Mouse (Mus musculus) intestine, embryonic 16.5 days (tissue): ENCODE measurements at regions not wholly inside any gene's neighbourhood (a gene's known extent, or its start where the extent isn't known, plus 50 kb on each side); places are given as distances from the start of the nearest gene placed in this dataset.

Experiments
- ATAC-seq: fragments of 200-750 bp; cut with Nextera tagmentation; 2 replicates; pipeline ENCODE4 v1.8.0; 2017; ENCODE audit warnings: moderate TSS enrichment, moderate library complexity
- H3K27ac ChIP-seq: fragments of 300-500 bp; sonication (generic); 2 replicates; pipeline ENCODE4 v1.5.1; 2014; ENCODE audit warnings: mild to moderate bottlenecking, low read length
- H3K27me3 ChIP-seq: fragments of 300-500 bp; sonication (generic); replicated peaks from 2 replicates; pipeline ENCODE4 v1.6.1; 2014; ENCODE audit warnings: low read length, control low read depth, mixed read lengths; ENCODE audit not compliant: control insufficient read depth, insufficient read depth
- H3K36me3 ChIP-seq: fragments of 300-500 bp; sonication (generic); 2 replicates; pipeline ENCODE4 v1.6.1; 2014; ENCODE audit warnings: low read length, control low read depth; ENCODE audit not compliant: control insufficient read depth, insufficient read depth
- H3K4me1 ChIP-seq: fragments of 300-500 bp; sonication (generic); 2 replicates; pipeline ENCODE4 v1.6.1; 2014; ENCODE audit warnings: low read length, control low read depth, mixed read lengths; ENCODE audit not compliant: control insufficient read depth, insufficient read depth
- H3K4me2 ChIP-seq: fragments of 300-500 bp; sonication (generic); 2 replicates; pipeline ENCODE4 v1.6.1; 2014; ENCODE audit warnings: low read depth, low read length, control low read depth
- H3K4me3 ChIP-seq: fragments of 300-500 bp; sonication (generic); 2 replicates; pipeline ENCODE4 v1.5.1; 2014; ENCODE audit warnings: mild to moderate bottlenecking, low read length
- H3K9ac ChIP-seq: fragments of 300-500 bp; sonication (generic); 2 replicates; pipeline ENCODE4 v1.6.1; 2014; ENCODE audit warnings: low read depth, low read length
- H3K9me3 ChIP-seq: fragments of 300-500 bp; sonication (generic); 2 replicates; pipeline ENCODE4 v1.6.1; 2016; ENCODE audit warnings: low read length, control low read depth; ENCODE audit not compliant: control insufficient read depth
- WGBS: fragments of 180-500 bp; shearing (Covaris S2); extraction: QIAGEN DNeasy Blood & Tissue Kit; methylation state at CpG from one replicate; pipeline ENCODE4 v1.1.7; 2014; 5-methylcytosine and 5-hydroxymethylcytosine counted together

DNA sequence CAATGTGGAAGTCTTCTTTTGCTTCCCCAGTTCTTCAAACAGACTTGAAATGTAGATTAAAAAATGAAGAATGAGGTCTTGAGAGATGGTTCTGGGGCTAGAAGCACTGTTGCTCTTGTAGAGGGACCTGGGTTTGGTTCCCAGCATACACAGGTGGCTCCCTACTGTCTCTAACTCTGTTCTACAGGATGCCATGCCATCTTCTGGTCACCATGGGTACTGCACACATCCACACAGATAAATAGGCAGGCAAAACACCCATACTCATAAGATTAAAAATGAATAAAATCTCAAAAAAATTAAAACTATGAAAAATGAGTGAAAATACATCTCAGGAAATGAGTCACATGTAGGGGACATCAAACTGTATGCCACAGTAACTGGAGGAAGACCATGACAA, 200.9 kb downstream of the Arrdc4 start:
- Histone ChIP-seq H3K27ac (no peak overlapping the region), H3K36me3 (no peaks in the 10 kb centered on the region), H3K4me1 (no peaks in the 10 kb centered on the region), H3K4me2 (no peak overlapping the region), H3K27me3 (no peaks in the 10 kb centered on the region), H3K9ac (no peak overlapping the region), H3K4me3 (no peak overlapping the region), H3K9me3 (no peaks in the 10 kb centered on the region)
- no peak for ATAC-seq

DNA sequence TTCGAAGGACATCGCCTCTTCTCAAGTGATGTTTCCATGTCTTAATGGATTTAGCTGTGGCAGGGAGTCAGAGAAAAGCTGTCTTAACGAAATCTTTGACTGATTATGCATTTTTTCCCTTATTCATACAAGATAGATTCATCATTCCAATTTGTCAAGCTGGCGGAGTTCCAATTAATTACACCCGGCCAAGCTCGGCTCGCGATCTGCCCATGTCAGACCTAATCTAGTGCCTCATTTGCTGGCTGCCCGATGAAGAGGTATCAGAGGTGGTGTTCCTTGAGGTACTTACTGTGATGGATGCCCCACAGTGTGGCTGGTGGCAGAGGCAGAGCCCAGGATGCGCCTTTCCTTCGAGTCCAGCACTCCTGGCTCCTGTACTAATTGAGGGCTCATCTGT, 204.9 kb downstream of the Arrdc4 start:
- Histone ChIP-seq H3K36me3 (no peaks in the 10 kb centered on the region), H3K4me1 (no peaks in the 10 kb centered on the region), H3K9ac (no peak overlapping the region), H3K27ac (no peak overlapping the region), H3K4me3 (no peak overlapping the region), H3K4me2 (no peak overlapping the region), H3K27me3 (no peaks in the 10 kb centered on the region), H3K9me3 (no peaks in the 10 kb centered on the region)
- WGBS, result 74% methylated on average over 11 of the region's 11 CpGs
- ATAC-seq, result no peak

DNA sequence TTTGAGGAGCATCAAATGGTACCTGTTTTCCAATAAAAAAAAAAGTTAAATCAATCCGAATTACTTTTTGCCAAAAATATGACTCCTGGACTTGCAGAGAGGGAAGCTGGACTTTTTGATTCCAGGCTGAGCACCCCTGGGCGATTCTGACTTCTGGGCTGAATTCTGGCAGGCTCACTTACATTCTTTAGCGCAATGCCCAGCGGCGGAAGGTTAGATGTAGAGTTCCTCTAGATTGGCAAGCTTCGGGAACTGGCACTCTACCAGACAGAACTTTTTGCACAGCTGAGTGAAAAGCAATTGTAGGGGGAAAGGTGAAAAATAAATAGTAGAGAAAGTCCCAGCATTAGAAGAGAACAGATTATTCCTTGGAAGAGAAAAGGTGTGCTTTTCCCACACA, 235.5 kb downstream of the Fam169b start:
- Histone ChIP-seq H3K4me1 (no peaks in the 10 kb centered on the region), H3K27ac (no peak overlapping the region), H3K27me3 (no peaks in the 10 kb centered on the region), H3K4me2 (no peak overlapping the region), H3K36me3 (no peaks in the 10 kb centered on the region), H3K4me3 (no peak overlapping the region), H3K9me3 (no peaks in the 10 kb centered on the region), H3K9ac (no peak overlapping the region)
- WGBS, result 89% methylated on average over 6 of the region's 6 CpGs
- ATAC-seq, result no peak

DNA sequence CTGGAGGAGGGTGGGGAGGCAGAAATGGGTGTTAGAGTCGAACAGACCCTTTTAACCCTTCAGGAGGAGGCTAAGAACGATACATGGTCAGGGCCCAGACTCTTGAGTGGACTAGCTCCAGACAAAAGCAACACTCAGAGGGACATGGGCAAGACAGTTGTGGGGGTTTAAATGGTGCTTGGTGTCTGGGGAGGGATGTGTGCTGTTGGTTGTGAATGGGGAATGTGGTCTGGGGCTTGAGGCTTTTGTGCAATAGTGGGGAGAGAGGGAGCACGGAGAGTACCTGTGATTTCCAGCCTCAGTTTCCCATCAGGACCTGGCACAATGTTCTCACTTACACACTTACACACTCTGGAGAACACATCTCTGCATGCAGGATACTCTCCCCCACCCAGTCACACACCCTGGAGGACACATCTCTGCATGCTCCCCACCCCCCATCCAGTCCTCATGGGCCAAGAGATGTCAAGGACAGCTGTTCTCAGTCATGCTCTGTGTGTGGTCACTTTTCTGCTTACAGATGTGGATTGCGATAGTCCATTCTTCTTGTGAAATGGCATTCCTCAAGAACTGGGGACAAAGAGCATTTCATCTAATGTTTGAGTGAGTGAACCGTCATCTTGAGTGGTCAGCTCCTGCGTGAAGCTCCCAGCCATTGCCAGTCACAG, 217.6 kb downstream of the Fam169b start:
- Histone ChIP-seq H3K4me1 (no peaks in the 10 kb centered on the region), H3K4me3 (no peak overlapping the region), H3K9me3 (no peaks in the 10 kb centered on the region), H3K4me2 (no peak overlapping the region), H3K36me3 (no peaks in the 10 kb centered on the region), H3K9ac (no peak overlapping the region), H3K27ac (no peak overlapping the region), H3K27me3 (no peaks in the 10 kb centered on the region)
- WGBS, result 62% methylated on average over 6 of the region's 6 CpGs
- no peak for ATAC-seq

DNA sequence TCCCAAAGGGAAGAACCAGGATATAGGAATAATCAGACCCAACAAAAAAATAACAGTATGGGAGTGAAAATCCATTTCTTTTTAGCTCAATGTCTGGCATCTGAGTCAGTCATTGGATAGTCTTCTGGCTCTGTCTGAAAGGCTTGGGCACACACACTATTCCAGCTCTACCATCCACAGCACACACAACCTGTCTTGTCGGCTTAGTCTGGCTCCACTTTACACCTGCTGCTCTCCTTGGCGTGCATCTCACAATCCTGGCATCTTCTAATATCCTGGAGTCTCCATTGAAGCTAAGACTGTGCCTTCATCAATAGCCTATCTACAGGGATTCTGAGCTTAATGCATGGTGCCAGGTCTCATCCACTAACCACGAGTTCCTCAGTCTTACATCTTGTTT, 213.0 kb downstream of the Fam169b start:
- no peaks in the 10 kb centered on the region for H3K36me3 ChIP-seq
- ATAC-seq, result no peak
- H3K27ac ChIP-seq, result no peak overlapping the region
- H3K4me2 ChIP-seq, result no peak overlapping the region
- no peak overlapping the region for H3K4me3 ChIP-seq
- H3K9me3 ChIP-seq, result no peaks in the 10 kb centered on the region
- no peaks in the 10 kb centered on the region for H3K4me1 ChIP-seq
- no peaks in the 10 kb centered on the region for H3K27me3 ChIP-seq
- H3K9ac ChIP-seq, result no peak overlapping the region
- 75% methylated on average over 3 of the region's 3 CpGs for WGBS

DNA sequence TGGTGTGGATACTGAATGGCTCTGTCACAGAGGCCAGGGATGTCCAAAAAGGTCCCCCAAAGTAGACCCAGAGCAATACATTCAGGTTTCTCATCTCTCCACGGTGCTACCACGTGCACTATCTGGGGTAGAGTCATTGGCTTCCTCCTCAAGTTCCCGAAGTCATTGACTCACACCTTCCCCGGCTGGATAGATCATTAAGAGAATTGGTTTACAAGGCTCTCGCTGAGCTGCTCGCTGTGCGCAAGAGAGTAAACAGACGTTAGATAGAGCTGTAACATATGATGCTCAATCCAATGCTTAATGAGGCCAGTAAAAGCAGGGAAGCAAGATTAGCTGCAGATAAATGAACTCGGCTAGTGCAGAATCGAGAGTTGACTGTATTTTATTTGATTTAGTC, 208.9 kb downstream of the Fam169b start:
- no peak overlapping the region for H3K4me2 ChIP-seq
- H3K4me3 ChIP-seq, result no peak overlapping the region
- H3K27ac ChIP-seq, result no peak overlapping the region
- H3K27me3 ChIP-seq, result no peaks in the 10 kb centered on the region
- WGBS, result 26% methylated on average over 10 of the region's 10 CpGs
- no peaks in the 10 kb centered on the region for H3K9me3 ChIP-seq
- ATAC-seq, result no peak
- no peaks in the 10 kb centered on the region for H3K4me1 ChIP-seq
- no peaks in the 10 kb centered on the region for H3K36me3 ChIP-seq
- no peak overlapping the region for H3K9ac ChIP-seq

DNA sequence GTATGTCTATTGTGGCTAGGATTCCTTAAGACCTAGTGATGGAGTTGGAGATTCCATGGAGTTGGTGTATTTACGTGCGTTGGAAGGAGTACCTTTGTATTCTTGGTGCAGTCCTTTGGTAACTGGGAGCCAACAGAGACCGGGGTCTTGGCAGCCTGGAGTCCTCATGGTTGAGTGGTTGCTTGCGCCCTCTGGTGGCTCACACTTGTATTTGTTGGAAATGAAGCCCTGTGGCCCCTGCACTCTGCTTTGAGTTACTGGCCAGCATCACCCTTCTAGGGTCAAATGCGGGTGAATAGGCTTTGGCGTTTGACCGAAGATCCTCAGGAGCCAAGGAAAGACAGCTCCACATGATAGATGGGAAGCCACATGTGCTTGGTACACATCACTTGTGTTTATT, 207.1 kb downstream of the Fam169b start:
- no peak overlapping the region for H3K4me3 ChIP-seq
- no peaks in the 10 kb centered on the region for H3K9me3 ChIP-seq
- no peaks in the 10 kb centered on the region for H3K27me3 ChIP-seq
- no peak overlapping the region for H3K9ac ChIP-seq
- H3K4me2 ChIP-seq, result no peak overlapping the region
- no peak overlapping the region for H3K27ac ChIP-seq
- no peaks in the 10 kb centered on the region for H3K36me3 ChIP-seq
- 32% methylated on average over 7 of the region's 7 CpGs for WGBS
- no peak for ATAC-seq
- no peaks in the 10 kb centered on the region for H3K4me1 ChIP-seq

DNA sequence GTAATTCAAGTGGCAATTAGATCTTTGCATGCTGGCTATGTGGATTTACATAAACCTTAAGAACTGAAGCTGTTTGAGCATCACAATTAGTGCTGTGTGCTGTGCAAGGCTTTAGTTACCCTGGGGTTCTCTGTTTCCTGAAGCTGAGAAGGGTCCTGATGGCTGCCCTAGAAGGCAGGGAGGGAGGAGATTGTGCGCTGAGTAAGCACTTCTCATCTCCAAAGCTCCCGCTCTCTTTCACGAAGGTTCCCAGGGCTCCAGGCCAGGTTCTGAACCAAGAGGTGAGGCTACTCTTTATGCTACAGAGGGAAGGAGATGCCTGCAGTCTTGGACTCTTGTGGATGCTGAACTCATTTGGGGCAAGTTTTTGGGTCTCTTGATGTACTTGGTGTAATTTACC, 206.7 kb downstream of the Fam169b start:
- Histone ChIP-seq H3K27me3 (no peaks in the 10 kb centered on the region), H3K4me3 (no peak overlapping the region), H3K4me2 (no peak overlapping the region), H3K4me1 (no peaks in the 10 kb centered on the region), H3K27ac (no peak overlapping the region), H3K36me3 (no peaks in the 10 kb centered on the region), H3K9me3 (no peaks in the 10 kb centered on the region), H3K9ac (no peak overlapping the region)
- 65% methylated on average over 3 of the region's 3 CpGs for WGBS
- no peak for ATAC-seq

DNA sequence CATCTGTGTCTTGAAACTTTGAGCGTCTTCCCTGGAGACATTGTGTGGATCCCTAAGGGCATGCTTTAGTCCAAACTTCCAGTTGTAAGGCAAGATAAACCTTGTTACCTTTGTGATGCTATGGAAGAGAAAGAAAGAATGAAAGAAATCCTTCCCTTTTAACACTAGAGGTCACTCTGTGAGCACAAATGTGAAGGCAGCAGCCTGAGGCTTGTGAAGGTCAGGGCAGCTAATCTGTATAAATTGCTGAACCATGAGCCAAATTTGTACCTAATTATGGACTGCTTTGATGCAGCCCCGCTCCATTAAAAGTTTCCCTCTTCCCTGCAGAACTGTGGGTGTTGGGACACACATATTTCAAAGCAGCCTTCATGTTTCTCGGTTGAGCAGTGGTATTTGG, 204.4 kb downstream of the Fam169b start:
- H3K9me3 ChIP-seq, result no peaks in the 10 kb centered on the region
- no peak overlapping the region for H3K4me2 ChIP-seq
- WGBS, result 68% methylated on average over 3 of the region's 3 CpGs
- H3K27me3 ChIP-seq, result no peaks in the 10 kb centered on the region
- no peak overlapping the region for H3K9ac ChIP-seq
- no peak overlapping the region for H3K27ac ChIP-seq
- no peaks in the 10 kb centered on the region for H3K36me3 ChIP-seq
- no peak overlapping the region for H3K4me3 ChIP-seq
- no peaks in the 10 kb centered on the region for H3K4me1 ChIP-seq
- ATAC-seq, result no peak

DNA sequence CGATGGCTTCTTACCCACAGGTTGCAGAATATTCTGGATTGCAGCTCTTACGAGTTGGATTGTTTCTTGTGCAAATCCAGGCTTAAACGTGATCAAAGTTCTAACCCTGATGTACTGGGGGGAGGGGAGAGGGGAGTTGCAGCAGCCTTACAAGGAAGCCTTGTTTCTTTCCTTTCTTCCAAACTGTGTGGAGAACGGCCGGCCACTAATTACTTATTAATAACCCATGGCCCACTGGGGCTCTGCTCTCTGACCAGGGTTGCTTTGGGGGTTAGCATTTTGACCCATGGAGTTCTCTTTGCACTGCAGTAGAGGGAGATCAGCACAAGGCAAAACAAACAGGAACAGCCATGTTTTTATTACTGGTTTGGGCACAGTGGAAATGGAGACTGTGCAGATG, 199.2 kb downstream of the Fam169b start:
- WGBS, result 30% methylated on average over 5 of the region's 5 CpGs
- H3K4me1 ChIP-seq, result no peaks in the 10 kb centered on the region
- ATAC-seq, result no peak
- H3K27ac ChIP-seq, result no peak overlapping the region
- no peak overlapping the region for H3K9ac ChIP-seq
- H3K27me3 ChIP-seq, result no peaks in the 10 kb centered on the region
- no peaks in the 10 kb centered on the region for H3K36me3 ChIP-seq
- H3K4me2 ChIP-seq, result no peak overlapping the region
- H3K4me3 ChIP-seq, result no peak overlapping the region
- H3K9me3 ChIP-seq, result no peaks in the 10 kb centered on the region
